Mouse (Mus musculus): ENCODE data around the gene Adamts7.

Adamts7 gene

DNA sequence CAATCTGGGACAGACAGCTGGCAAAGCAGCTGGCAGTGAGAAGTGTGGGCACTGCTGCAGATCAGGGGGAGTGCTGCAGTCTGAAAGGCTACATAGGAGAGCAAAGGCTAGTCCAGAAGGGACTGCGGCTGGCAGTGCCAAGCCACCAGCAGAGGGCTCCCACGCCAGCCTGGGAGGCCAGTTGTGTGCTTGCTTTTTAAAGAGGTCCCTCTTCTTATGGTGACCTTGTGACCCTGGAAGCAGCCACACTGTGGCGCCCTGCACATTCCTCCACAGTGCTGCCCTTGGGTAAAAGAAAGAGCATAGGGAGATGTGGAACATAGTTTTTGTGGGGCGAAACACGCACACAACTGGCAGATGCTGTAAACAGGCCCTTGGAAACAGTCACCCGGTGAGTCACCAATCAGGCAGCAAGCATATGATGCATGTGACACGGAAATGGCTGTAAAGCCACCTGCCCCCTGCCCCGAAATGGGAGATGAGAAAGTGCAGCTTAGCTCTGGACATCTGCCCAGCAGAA, 41.6 kb downstream of the Adamts7 start:
- H3K4me1 ChIP-seq (replicated peaks; ENCODE audit: low read depth, low read length): peaks cover 13% of the 10 kb centered on the region
- no peaks in the 10 kb centered on the region for H3K27me3 ChIP-seq (ENCODE audit: insufficient read depth, low read length)
- H3K36me3 ChIP-seq (ENCODE audit: insufficient read depth, low read length): peaks cover 28% of the 10 kb centered on the region
- no peak overlapping the region for H3K4me3 ChIP-seq (replicated peaks; ENCODE audit: low read length)
- no peaks in the 10 kb centered on the region for H3K9me3 ChIP-seq (ENCODE audit: low read length)
- TF ChIP-seq NANOG (IDR thresholded peaks at IDR 0.05; ENCODE audit: borderline replicate concordance, low read length) (no peak), CTCF (conservative IDR thresholded peaks at IDR 0.05; ENCODE audit: low read length) (no peak), POU5F1 (IDR thresholded peaks at IDR 0.05; ENCODE audit: borderline replicate concordance, low read length) (no peak)

DNA sequence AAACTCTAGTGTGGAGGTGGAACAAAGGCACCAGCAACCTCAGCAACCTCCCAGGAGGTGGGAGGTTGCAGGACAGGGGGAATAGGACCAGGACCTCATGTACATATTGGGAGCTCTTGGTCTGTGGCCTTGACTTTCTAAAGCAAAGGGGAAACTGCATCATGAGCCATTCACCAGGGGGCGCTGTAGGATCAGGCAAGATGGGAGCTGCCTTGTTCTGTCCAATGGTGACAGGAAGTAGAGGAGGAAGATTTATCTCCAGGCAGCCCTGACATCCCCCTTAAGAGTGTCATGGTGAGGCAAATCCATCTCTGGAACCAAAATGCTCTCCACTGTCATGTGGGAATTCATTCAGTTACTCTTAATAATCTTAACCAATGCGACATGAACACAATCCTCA, 43.6 kb downstream of the Adamts7 start:
- H3K4me3 ChIP-seq (replicated peaks; ENCODE audit: low read length): no peak overlapping the region
- TF ChIP-seq CTCF (conservative IDR thresholded peaks at IDR 0.05; ENCODE audit: low read length): peak; percentile 76
- no peak for TF ChIP-seq NANOG (IDR thresholded peaks at IDR 0.05; ENCODE audit: borderline replicate concordance, low read length)
- no peak for TF ChIP-seq POU5F1 (IDR thresholded peaks at IDR 0.05; ENCODE audit: borderline replicate concordance, low read length)
- H3K36me3 ChIP-seq (ENCODE audit: insufficient read depth, low read length): peaks cover 40% of the 10 kb centered on the region
- H3K4me1 ChIP-seq (replicated peaks; ENCODE audit: low read depth, low read length): peaks cover 13% of the 10 kb centered on the region
- no peaks in the 10 kb centered on the region for H3K9me3 ChIP-seq (ENCODE audit: low read length)
- no peaks in the 10 kb centered on the region for H3K27me3 ChIP-seq (ENCODE audit: insufficient read depth, low read length)

DNA sequence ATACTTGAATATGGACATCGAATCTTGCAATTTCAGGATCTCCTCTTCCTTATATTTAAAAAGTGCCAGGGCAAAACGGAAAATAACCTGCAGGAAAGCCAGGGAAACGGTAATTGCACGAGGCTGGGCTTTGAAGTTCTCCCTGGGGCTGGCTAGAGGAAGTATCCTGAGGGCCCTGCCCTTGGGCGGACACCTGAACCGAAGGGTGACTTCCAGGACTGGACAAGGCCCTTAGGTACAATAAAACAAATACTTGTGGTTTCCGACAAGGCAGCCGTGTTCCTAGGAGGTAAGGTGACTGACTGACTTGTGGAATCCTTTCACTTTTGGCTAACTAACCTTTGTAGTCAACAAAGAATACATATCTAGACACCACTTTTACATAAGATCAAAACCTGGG, 44.9 kb downstream of the Adamts7 start:
- Histone ChIP-seq H3K4me1 (replicated peaks; ENCODE audit: low read depth, low read length) (peaks cover 13% of the 10 kb centered on the region), H3K27me3 (ENCODE audit: insufficient read depth, low read length) (no peaks in the 10 kb centered on the region), H3K36me3 (ENCODE audit: insufficient read depth, low read length) (peaks cover 41% of the 10 kb centered on the region), H3K9me3 (ENCODE audit: low read length) (no peaks in the 10 kb centered on the region), H3K4me3 (replicated peaks; ENCODE audit: low read length) (no peak overlapping the region)
- TF ChIP-seq NANOG (IDR thresholded peaks at IDR 0.05; ENCODE audit: borderline replicate concordance, low read length) (no peak), CTCF (conservative IDR thresholded peaks at IDR 0.05; ENCODE audit: low read length) (no peak), POU5F1 (IDR thresholded peaks at IDR 0.05; ENCODE audit: borderline replicate concordance, low read length) (no peak)

DNA sequence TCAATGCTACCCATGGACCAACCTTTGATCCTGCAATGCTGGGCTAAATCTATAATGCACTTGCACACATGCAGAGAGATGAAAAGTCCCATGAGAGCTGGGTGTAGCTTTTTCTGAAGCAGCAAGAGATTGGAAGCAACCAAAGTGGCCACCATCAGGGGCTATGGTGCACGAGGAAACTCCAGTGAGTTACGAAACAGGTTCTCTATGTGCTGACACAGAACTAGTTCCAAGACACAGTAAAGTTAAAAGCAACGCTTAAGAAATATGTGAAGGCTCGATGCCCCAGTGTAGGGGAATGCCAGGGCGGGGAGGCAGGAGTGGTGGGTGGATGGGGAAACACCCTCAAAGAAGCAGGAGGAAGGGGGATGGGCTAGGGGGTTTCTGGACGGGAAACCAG, 45.8 kb downstream of the Adamts7 start:
- H3K27me3 ChIP-seq (ENCODE audit: insufficient read depth, low read length): no peaks in the 10 kb centered on the region
- H3K9me3 ChIP-seq (ENCODE audit: low read length): no peaks in the 10 kb centered on the region
- no peak overlapping the region for H3K4me3 ChIP-seq (replicated peaks; ENCODE audit: low read length)
- peaks cover 48% of the 10 kb centered on the region for H3K36me3 ChIP-seq (ENCODE audit: insufficient read depth, low read length)
- no peak for TF ChIP-seq POU5F1 (IDR thresholded peaks at IDR 0.05; ENCODE audit: borderline replicate concordance, low read length)
- TF ChIP-seq CTCF (conservative IDR thresholded peaks at IDR 0.05; ENCODE audit: low read length): no peak
- TF ChIP-seq NANOG (IDR thresholded peaks at IDR 0.05; ENCODE audit: borderline replicate concordance, low read length): no peak
- H3K4me1 ChIP-seq (replicated peaks; ENCODE audit: low read depth, low read length): peaks cover 7% of the 10 kb centered on the region

DNA sequence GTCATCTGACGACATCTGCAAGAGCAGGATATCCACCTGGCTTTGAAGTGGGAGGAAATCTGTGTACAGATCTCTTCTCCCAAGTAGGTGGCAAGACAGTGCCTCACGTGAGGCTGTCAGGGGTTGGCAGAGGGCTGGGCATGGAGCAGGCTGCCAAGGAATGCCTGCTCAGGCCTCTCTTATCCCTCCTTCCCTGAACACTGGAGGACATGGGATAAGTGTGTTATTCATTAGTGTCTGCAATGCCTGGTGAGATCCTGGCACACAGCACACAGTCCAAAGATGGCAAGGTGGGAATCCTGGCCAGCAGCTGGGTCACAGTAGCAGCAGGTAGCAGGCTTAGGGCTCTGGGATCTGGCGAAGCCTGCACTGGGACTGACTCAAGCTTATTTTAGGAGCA, 50.3 kb downstream of the Adamts7 start:
- Histone ChIP-seq H3K4me1 (replicated peaks; ENCODE audit: low read depth, low read length) (peaks cover 31% of the 10 kb centered on the region), H3K36me3 (ENCODE audit: insufficient read depth, low read length) (peaks cover 49% of the 10 kb centered on the region), H3K9me3 (ENCODE audit: low read length) (no peaks in the 10 kb centered on the region), H3K4me3 (replicated peaks; ENCODE audit: low read length) (no peak overlapping the region), H3K27me3 (ENCODE audit: insufficient read depth, low read length) (no peaks in the 10 kb centered on the region)
- no peak for TF ChIP-seq POU5F1 (IDR thresholded peaks at IDR 0.05; ENCODE audit: borderline replicate concordance, low read length)
- TF ChIP-seq NANOG (IDR thresholded peaks at IDR 0.05; ENCODE audit: borderline replicate concordance, low read length): no peak

DNA sequence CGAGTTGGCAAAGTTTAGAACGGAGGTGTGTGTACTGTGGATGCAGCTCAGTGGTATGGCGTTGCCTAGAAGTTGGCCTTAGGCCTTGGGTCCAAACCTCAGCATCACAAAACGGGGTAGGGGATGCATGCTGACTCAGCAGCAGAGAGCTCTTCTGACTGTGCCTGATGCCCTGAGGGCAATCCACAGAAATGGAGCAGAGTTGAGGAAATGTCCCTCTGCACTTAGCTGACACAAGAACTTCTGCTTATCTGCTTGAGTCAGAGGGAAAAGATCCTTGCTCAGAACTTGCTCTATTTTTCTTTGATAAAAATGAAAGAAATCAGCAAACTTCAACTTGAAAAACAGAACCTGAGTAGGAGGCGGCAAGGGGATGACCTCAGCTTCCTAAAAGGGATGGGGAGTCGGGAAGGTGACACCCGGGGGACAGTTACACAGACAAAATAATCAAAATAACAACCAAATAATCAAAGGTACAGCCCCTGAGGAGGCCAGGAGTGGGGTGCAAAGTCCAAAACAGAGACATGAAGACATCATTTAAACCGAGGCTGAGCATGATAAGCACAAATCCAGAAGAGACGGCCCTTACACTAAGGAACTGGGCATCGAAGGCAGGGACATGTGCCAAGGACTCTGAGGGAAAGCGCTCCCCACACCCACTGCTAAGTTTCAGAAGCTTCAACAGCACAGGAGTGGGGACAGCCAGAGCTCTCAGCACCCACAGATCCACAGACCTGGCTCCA, 53.6 kb downstream of the Adamts7 start:
- no peak overlapping the region for H3K4me3 ChIP-seq (replicated peaks; ENCODE audit: low read length)
- H3K36me3 ChIP-seq (ENCODE audit: insufficient read depth, low read length): peaks cover 41% of the 10 kb centered on the region
- TF ChIP-seq POU5F1 (IDR thresholded peaks at IDR 0.05; ENCODE audit: borderline replicate concordance, low read length) (no peak), CTCF (conservative IDR thresholded peaks at IDR 0.05; ENCODE audit: low read length) (no peak), NANOG (IDR thresholded peaks at IDR 0.05; ENCODE audit: borderline replicate concordance, low read length) (no peak)
- no peaks in the 10 kb centered on the region for H3K9me3 ChIP-seq (ENCODE audit: low read length)
- H3K4me1 ChIP-seq (replicated peaks; ENCODE audit: low read depth, low read length): peaks cover 41% of the 10 kb centered on the region
- H3K27me3 ChIP-seq (ENCODE audit: insufficient read depth, low read length): no peaks in the 10 kb centered on the region

DNA sequence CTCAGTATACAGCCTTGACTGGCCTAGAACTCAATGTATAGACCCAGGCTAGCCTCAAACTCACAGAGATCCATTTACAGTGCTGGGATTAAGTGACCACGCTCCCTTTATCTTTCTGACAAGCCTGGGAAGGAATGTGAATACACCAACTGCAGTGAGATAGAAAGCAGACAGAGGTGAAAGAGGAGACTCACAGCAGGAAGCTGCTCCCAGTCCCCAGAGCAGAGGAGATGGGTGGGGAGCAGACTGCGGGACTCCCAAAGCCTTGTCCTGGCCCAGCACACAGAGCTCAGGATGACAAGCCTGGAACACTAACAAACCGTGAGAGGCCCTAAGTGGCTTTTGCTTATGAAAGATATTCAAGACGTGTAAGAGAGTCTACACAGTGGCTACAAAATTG, 54.6 kb downstream of the Adamts7 start:
- TF ChIP-seq CTCF (conservative IDR thresholded peaks at IDR 0.05; ENCODE audit: low read length) (no peak), POU5F1 (IDR thresholded peaks at IDR 0.05; ENCODE audit: borderline replicate concordance, low read length) (no peak), NANOG (IDR thresholded peaks at IDR 0.05; ENCODE audit: borderline replicate concordance, low read length) (no peak)
- Histone ChIP-seq H3K4me3 (replicated peaks; ENCODE audit: low read length) (no peak overlapping the region), H3K9me3 (ENCODE audit: low read length) (no peaks in the 10 kb centered on the region), H3K27me3 (ENCODE audit: insufficient read depth, low read length) (no peaks in the 10 kb centered on the region), H3K36me3 (ENCODE audit: insufficient read depth, low read length) (peaks cover 50% of the 10 kb centered on the region), H3K4me1 (replicated peaks; ENCODE audit: low read depth, low read length) (peaks cover 41% of the 10 kb centered on the region)

DNA sequence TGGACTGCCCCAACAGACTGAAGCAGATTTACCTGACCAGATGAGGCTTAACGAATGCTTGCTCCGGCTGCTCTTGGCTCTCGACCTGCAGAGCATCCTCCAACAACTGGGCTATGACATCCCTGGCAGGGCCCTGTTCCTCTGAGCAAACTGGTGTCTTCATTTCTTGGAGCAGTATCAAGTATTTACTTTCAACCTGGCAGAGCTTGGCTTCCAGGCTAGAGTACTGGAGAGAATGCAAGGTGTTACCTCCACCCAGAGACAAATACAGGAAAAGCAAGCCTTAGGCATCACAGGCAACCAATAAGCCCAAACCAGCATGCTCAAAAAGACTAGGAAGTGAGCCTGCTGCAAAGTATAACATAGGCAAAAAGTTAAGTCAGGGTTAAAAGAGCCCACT, 59.4 kb downstream of the Adamts7 start:
- peaks cover 40% of the 10 kb centered on the region for H3K36me3 ChIP-seq (ENCODE audit: insufficient read depth, low read length)
- H3K4me1 ChIP-seq (replicated peaks; ENCODE audit: low read depth, low read length): peaks cover 32% of the 10 kb centered on the region
- no peaks in the 10 kb centered on the region for H3K27me3 ChIP-seq (ENCODE audit: insufficient read depth, low read length)
- H3K9me3 ChIP-seq (ENCODE audit: low read length): no peaks in the 10 kb centered on the region
- H3K4me3 ChIP-seq (replicated peaks; ENCODE audit: low read length): no peak overlapping the region
- TF ChIP-seq CTCF (conservative IDR thresholded peaks at IDR 0.05; ENCODE audit: low read length): no peak
- no peak for TF ChIP-seq NANOG (IDR thresholded peaks at IDR 0.05; ENCODE audit: borderline replicate concordance, low read length)
- TF ChIP-seq POU5F1 (IDR thresholded peaks at IDR 0.05; ENCODE audit: borderline replicate concordance, low read length): no peak

Data from E14TG2a.4 (cell line).